Mouse (Mus musculus): Measurements from ENCODE around the gene Cplx2. TPM values are rescaled to one million over a fixed set of nuclear protein-coding genes. Genes with fewer than 3 reads are reported as not detected.

The Cplx2 gene
- polyA plus RNA-seq, 1 experiment = 496 TPM

DNA sequence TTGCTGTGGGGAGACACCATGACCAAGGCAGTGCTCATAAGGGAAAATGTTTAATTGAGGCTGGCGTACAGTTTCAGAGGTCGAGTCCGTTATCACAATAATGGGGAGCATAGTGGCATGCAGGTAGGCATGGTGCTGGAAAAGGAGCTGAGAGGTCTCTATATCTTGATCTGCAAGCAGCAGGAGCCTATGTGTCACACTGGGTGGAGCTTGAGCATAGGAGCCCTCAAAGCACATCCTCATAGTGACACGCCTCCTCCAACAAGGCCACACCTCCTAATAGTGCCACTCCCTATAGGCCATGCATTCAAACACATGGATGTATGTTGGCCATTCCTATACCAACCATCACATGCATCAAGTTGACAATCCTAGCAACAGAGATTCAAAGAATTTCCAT is 43.9 kb downstream of the Cplx2 start:
- H3K27ac ChIP-seq (ENCODE audit: insufficient read depth, low read length) = no peak overlapping the region
- TF ChIP-seq POLR2A (IDR thresholded peaks at IDR 0.05; ENCODE audit: extremely low read depth, insufficient read depth, low read length) (no peak), CTCF (IDR thresholded peaks at IDR 0.05; ENCODE audit: extremely low read depth, insufficient read depth, low read length) (no peak)
- H3K4me1 ChIP-seq (ENCODE audit: control insufficient read depth, insufficient read depth, low read length) = no peaks in the 10 kb centered on the region
- no peak overlapping the region for H3K4me3 ChIP-seq (ENCODE audit: insufficient read depth, low read length)

DNA sequence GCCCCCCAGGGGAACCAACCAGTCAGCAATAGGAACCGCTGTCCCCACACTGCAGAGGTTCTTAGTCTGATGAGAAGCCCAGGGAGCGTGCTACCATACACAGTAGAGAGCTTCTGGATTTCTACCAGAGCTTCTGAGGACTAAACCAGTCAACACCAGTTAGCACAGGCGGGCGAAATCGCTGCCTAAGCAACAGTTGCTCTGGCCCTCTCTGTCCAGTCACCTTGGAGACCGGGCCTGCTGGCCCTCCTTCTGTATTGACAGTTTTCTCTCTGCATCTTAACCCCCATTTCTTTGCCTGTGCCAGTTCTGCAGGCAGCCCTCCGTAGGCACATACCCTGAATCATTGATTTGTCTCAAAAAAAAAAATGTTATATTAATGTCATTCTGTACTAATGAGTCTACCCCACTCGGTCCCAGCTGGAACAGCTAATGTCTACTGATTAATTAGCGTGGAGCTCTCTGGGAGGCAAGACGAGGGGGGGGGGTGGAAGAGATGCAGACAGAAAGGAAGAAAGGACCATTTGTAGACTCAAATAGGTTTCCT is 47.7 kb downstream of the Cplx2 start:
- Histone ChIP-seq H3K4me3 (ENCODE audit: insufficient read depth, low read length) (no peak overlapping the region), H3K4me1 (ENCODE audit: control insufficient read depth, insufficient read depth, low read length) (no peaks in the 10 kb centered on the region), H3K27ac (ENCODE audit: insufficient read depth, low read length) (no peak overlapping the region)
- TF ChIP-seq POLR2A (IDR thresholded peaks at IDR 0.05; ENCODE audit: extremely low read depth, insufficient read depth, low read length) (no peak), CTCF (IDR thresholded peaks at IDR 0.05; ENCODE audit: extremely low read depth, insufficient read depth, low read length) (no peak)

DNA sequence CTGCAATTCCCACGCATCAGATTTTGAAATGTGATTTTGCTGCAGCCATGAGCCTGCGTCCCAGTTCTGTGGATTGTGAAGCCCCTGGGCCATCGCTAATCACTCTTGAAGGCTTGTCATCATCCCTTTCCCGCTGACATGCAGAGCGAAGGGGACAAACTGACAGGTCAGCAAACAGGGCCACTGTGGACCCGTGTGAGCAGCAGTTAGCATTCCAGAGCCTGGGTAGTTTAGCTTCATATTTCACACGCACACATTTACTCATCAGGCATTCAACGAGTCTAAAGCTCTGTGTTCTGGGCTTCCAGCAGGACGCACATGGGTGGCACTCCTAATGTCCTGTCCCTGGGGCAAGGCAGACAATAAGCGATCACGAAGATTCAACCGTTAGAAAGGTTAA is 49.1 kb downstream of the Cplx2 start:
- H3K27ac ChIP-seq (ENCODE audit: insufficient read depth, low read length) = no peak overlapping the region
- no peak overlapping the region for H3K4me3 ChIP-seq (ENCODE audit: insufficient read depth, low read length)
- no peaks in the 10 kb centered on the region for H3K4me1 ChIP-seq (ENCODE audit: control insufficient read depth, insufficient read depth, low read length)
- TF ChIP-seq POLR2A (IDR thresholded peaks at IDR 0.05; ENCODE audit: extremely low read depth, insufficient read depth, low read length) (no peak), CTCF (IDR thresholded peaks at IDR 0.05; ENCODE audit: extremely low read depth, insufficient read depth, low read length) (no peak)

DNA sequence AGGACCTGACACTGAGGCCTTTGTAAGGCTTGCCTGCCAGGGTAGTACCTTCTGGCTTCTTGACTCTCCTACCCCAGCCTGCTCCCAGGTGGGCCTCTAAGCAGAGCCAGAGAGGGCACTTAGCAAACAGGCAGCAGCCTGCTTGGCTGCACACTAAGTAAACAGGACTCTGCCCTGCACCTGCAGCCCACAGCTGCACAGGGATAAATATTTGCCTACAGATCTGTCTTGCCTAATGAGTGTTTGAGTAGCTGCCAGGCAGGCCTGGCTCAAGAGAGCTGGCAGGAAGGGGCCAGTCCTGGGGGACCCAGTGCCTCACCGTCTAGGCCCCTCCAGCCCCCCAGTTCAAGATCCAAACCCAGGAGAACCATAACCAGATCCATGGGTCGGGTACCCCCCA is 54.1 kb downstream of the Cplx2 start:
- H3K27ac ChIP-seq (ENCODE audit: insufficient read depth, low read length) = no peak overlapping the region
- H3K4me1 ChIP-seq (ENCODE audit: control insufficient read depth, insufficient read depth, low read length) = 0 out of 2 replicates have a peak, but pooled peaks cover 1% of the 10 kb centered on the region
- no peak overlapping the region for H3K4me3 ChIP-seq (ENCODE audit: insufficient read depth, low read length)
- TF ChIP-seq POLR2A (IDR thresholded peaks at IDR 0.05; ENCODE audit: extremely low read depth, insufficient read depth, low read length) (no peak), CTCF (IDR thresholded peaks at IDR 0.05; ENCODE audit: extremely low read depth, insufficient read depth, low read length) (no peak)

DNA sequence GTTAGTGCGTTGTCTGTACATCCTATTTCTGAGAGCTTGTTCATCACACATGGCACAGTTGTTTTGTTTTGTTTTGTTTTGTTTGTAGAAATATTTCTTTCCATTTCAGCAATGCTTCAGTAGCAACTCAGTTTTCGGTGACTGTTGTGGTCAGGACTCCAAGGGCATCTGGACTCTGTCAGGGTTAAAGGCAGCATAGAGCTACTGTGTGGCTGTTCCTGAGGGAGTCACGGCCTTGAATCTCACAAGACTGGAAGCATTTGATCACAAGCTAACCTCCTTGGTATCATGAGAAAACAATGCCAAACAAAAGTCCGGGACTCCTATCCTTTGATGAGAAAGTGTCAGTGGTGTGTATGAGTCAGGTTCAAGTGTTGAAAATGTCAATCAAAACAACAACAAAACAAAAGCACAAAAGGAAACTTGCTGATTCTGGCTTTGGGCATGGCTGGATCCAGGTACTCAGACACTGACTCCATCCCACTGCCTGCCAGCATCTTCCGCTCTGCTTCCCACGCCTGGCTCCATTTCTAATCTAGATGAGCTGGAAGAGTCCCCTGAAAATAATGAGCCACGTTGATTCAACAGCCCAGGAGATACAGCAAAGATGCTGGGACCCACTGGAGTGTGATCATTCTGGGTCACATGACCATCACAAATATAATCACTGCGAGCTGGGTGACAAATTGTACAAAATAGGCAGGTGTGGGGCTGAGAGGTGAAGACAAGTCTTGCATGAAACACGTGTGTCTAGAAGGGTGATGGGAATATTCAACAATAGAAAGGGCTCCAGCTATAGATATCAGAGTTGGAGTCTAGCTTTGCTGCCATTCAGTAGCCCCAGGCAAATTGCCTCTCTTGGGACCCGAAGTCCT is 55.9 kb downstream of the Cplx2 start:
- Histone ChIP-seq H3K4me1 (ENCODE audit: control insufficient read depth, insufficient read depth, low read length) (0 out of 2 replicates have a peak, but pooled peaks cover 1% of the 10 kb centered on the region), H3K27ac (ENCODE audit: insufficient read depth, low read length) (no peak overlapping the region), H3K4me3 (ENCODE audit: insufficient read depth, low read length) (no peak overlapping the region)
- TF ChIP-seq CTCF (IDR thresholded peaks at IDR 0.05; ENCODE audit: extremely low read depth, insufficient read depth, low read length) = no peak
- no peak for TF ChIP-seq POLR2A (IDR thresholded peaks at IDR 0.05; ENCODE audit: extremely low read depth, insufficient read depth, low read length)

DNA sequence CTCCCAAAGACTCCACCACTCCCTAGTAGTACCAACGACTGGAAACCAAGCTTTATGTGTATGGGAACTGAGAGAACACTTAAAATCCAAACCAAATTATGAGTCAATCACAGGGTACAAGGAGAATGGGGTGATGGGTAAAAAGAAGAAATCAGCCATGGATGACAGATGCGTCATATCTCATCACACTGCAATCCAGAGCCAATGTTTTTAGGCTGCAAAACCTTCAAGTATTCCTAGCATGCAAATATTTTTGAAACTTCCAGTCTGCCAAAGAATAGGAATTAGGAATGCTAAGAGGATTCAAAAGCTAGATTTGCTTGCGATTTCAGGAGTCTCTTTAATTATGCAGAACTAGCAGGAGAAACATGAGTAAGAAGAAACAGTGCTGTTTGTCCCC is 57.6 kb downstream of the Cplx2 start:
- no peak overlapping the region for H3K27ac ChIP-seq (ENCODE audit: insufficient read depth, low read length)
- TF ChIP-seq POLR2A (IDR thresholded peaks at IDR 0.05; ENCODE audit: extremely low read depth, insufficient read depth, low read length) (no peak), CTCF (IDR thresholded peaks at IDR 0.05; ENCODE audit: extremely low read depth, insufficient read depth, low read length) (no peak)
- no peak overlapping the region for H3K4me3 ChIP-seq (ENCODE audit: insufficient read depth, low read length)
- 0 out of 2 replicates have a peak, but pooled peaks cover 1% of the 10 kb centered on the region for H3K4me1 ChIP-seq (ENCODE audit: control insufficient read depth, insufficient read depth, low read length)

DNA sequence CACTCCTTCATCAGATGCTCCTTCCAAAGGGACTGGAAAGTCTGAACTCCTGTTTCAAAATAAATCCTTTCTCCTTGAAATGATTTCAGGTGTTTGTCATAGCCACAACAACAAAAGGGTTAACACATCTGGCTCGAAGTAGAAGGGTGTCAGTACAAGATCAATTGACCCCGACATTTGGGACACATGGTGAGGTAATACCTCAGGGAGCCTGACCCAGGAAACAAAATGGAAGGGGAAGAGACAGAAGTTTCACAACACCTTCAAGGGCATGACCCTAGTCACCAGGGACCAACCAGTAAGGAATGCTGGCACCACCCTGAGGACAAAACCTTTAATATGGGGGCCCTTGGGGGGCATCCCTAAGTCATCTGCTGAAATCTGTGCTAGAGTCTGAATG is 58.9 kb downstream of the Cplx2 start:
- no peak overlapping the region for H3K27ac ChIP-seq (ENCODE audit: insufficient read depth, low read length)
- 0 out of 2 replicates have a peak, but pooled peaks cover 1% of the 10 kb centered on the region for H3K4me1 ChIP-seq (ENCODE audit: control insufficient read depth, insufficient read depth, low read length)
- no peak overlapping the region for H3K4me3 ChIP-seq (ENCODE audit: insufficient read depth, low read length)
- TF ChIP-seq POLR2A (IDR thresholded peaks at IDR 0.05; ENCODE audit: extremely low read depth, insufficient read depth, low read length) (no peak), CTCF (IDR thresholded peaks at IDR 0.05; ENCODE audit: extremely low read depth, insufficient read depth, low read length) (no peak)

DNA sequence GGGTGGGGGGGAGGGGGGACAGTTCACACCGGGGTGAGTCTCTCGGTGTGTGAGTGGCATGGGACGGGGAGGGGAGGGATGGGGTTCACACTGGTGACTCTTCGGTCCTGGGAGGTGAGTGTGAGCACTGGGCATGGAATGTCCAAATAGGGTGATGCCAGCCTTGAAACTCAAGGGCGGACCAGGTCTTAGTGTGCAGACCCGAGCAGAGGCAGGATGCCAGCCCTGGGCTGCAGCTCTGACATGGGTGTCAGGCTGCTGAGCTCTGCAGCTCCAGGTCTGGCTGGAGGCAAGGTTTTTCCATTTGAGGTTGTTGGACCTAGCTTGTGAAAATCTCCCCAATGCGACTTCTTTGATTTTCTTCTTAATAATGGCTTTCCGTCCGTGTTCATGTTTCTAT is 60.0 kb downstream of the Cplx2 start:
- no peak for TF ChIP-seq POLR2A (IDR thresholded peaks at IDR 0.05; ENCODE audit: extremely low read depth, insufficient read depth, low read length)
- no peak for TF ChIP-seq CTCF (IDR thresholded peaks at IDR 0.05; ENCODE audit: extremely low read depth, insufficient read depth, low read length)
- no peak overlapping the region for H3K27ac ChIP-seq (ENCODE audit: insufficient read depth, low read length)
- H3K4me1 ChIP-seq (ENCODE audit: control insufficient read depth, insufficient read depth, low read length) = 0 out of 2 replicates have a peak, but pooled peaks cover 1% of the 10 kb centered on the region
- H3K4me3 ChIP-seq (ENCODE audit: insufficient read depth, low read length) = no peak overlapping the region

Other genes with a start within 250 kb of the Cplx2 start
- 13.3 and 14.2 TPM in 2 replicates for gene Hrh2, start 179.2 kb upstream of the Cplx2 start, polyA plus RNA-seq (2012; rRNA removed)
- 24.5 and 24.7 TPM in 2 replicates for gene Thoc3, start 97.5 kb downstream of the Cplx2 start, polyA plus RNA-seq (2012; rRNA removed)
- 18.8 and 19.7 TPM in 2 replicates for gene Simc1, start 132.4 kb downstream of the Cplx2 start, polyA plus RNA-seq (2012; rRNA removed)
- 173 and 181 TPM in 2 replicates for gene 4833439L19Rik, start 194.1 kb downstream of the Cplx2 start, polyA plus RNA-seq (2012; rRNA removed)
- gene Arl10, start 203.7 kb downstream of the Cplx2 start, polyA plus RNA-seq (2012; rRNA removed) = 20.1 and 20.4 TPM in 2 replicates
- 25.4 and 26.0 TPM in 2 replicates for gene Nop16, start 218.7 kb downstream of the Cplx2 start, polyA plus RNA-seq (2012; rRNA removed)
- 238 and 245 TPM in 2 replicates for gene Higd2a, start 218.9 kb downstream of the Cplx2 start, polyA plus RNA-seq (2012; rRNA removed)
- gene Cltb, start 240.0 kb downstream of the Cplx2 start, polyA plus RNA-seq (2012; rRNA removed) = 284 and 289 TPM in 2 replicates

All from cortical plate, adult 2 months (tissue).